Mouse (Mus musculus) erythroblast, embryonic 14.5 days (primary cell): Measurements from ENCODE around the gene Gdpd3. TPM values are rescaled to one million over a fixed set of nuclear protein-coding genes. Genes with fewer than 3 reads are reported as not detected.

Source experiments
- H3K27me3 ChIP-seq: 2 replicates; pipeline ENCODE4 v1.6.1; 2012; ENCODE audit warnings: inconsistent platforms; ENCODE audit not compliant: control insufficient read depth
- H3K36me3 ChIP-seq: 2 replicates; pipeline ENCODE4 v1.6.1; 2012; ENCODE audit warnings: mild to moderate bottlenecking, inconsistent platforms; ENCODE audit not compliant: control insufficient read depth
- H3K4me1 ChIP-seq: 2 replicates; pipeline ENCODE4 v1.6.1; 2012; ENCODE audit warnings: inconsistent platforms; ENCODE audit not compliant: control insufficient read depth
- H3K4me3 ChIP-seq: replicated peaks from 2 replicates; pipeline ENCODE3; 2012; ENCODE audit warnings: moderate library complexity, mild to moderate bottlenecking, inconsistent platforms
- H3K9me3 ChIP-seq: 2 replicates; pipeline ENCODE4 v1.6.1; 2012; ENCODE audit warnings: low read length, inconsistent platforms, mixed read lengths; ENCODE audit not compliant: control insufficient read depth
- GATA1 ChIP-seq: IDR thresholded peaks from 2 replicates; pipeline ENCODE4 v1.6.1; 2012; ENCODE audit warnings: low read length, inconsistent platforms, mixed read lengths
- TAL1 ChIP-seq: IDR thresholded peaks from 3 replicates; pipeline ENCODE4 v1.6.1; 2012; ENCODE audit warnings: low read length, inconsistent platforms, mixed read lengths
- polyA plus RNA-seq: library from polyadenylated mRNA; stranded (reverse); fragments of >175 nt; gene quantifications from 2 replicates; pipeline ENCODE4 v1.2.3, GENCODE M21; 2012

Gdpd3 gene
- polyA plus RNA-seq, 1 experiment = 0.36 TPM

DNA sequence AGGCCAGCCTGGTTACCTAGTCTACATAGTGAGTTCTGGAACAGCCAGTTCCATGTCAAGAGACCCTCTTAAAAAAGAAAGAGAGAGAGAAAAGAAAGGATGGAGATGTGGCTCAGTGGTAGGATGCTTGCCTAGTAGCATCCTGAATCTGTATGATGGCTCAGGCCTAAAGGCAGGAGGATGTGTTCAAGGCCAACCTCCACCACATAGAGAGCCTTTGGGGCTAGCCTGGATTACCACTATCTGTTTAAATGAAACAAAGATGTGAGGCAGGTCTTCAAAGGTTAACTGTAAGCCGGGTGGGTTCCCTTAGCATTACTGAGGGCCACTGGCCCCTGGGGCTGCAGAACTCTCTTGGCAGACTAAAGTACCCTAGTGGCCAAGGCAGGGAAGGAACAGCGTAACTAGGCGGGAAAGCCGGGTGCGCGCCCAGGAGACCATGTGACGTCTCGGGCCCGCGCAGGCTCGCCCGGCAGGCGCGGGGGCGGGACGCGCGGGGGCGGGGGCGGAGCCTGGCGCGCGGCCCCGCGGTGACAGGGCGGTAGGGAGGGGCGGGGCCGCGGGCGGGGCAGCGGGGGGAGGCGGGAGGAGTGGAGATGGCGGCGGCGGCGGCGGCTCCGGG lies 7.0 kb upstream of the Gdpd3 start, which contains the start of gene Mapk3:
Gene Mapk3, plus strand, starts transcription at position 552 of the 622 bp plus-strand sequence.
- H3K4me1 ChIP-seq = peaks cover 50% of the 10 kb centered on the region

DNA sequence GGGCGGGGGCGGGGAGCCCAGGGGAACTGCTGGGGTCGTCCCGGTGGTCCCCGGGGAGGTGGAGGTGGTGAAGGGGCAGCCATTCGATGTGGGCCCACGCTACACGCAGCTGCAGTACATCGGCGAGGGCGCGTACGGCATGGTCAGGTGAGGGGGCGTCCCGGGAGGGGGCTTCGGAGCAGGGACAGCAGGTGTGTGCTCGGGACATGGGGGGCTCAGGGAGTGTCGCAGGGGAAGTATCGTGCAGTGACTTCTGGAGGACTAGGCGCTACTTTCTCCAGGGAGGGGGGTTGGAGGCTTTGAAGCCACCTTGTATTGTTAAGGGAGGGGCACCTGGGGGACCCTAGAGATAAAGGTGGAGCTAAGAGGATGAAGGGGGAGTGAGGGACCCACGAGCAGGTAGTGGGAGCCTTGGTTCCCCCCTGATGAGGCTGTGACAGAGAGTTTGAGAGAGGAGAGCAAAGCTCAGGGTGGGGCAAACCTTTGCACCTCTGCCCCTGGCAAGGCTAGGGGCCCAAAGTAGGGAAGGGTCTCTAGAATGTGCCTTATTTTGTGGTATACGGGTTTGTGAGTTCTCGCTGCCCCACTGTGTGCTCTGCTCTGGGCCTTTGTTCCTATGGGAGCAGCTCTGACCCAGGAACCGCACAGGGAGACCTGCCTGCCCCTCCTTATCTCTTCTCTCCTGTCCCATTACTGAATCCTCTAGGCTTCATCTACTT lies 6.3 kb upstream of the Gdpd3 start:
- Histone ChIP-seq H3K27me3 (no peaks in the 10 kb centered on the region), H3K4me1 (peaks cover 55% of the 10 kb centered on the region)

More for the DNA sequence above, 7.0 kb upstream of the Gdpd3 start, which contains the start of gene Mapk3:
- peaks cover 33% of the 10 kb centered on the region for H3K36me3 ChIP-seq
- H3K9me3 ChIP-seq = no peaks in the 10 kb centered on the region
- peak within 1 kb of the TSS; percentile 84 for H3K4me3 ChIP-seq
- H3K27me3 ChIP-seq = no peaks in the 10 kb centered on the region
- no peak for TF ChIP-seq GATA1
- TF ChIP-seq TAL1 = no peak

DNA sequence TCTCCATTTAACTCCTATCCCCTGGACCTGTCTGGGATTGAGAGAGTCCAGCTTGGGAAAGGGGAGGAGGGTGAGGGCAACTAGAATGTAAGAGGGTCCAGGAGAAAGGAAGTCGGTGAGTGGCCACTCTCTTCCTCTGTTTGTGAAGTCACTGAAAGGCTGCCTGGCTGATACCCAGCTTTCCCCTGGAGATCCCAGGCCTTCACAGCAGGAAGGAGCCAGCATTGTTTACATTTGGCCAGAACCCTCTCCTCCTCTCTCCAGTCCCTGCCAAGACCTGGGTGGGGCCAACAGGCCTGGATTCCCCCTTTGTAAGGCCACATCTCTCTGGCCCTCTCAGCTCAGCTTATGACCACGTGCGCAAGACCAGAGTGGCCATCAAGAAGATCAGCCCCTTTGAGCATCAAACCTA lies 5.7 kb upstream of the Gdpd3 start:
- H3K4me3 ChIP-seq = peak overlapping the region; percentile 84
- TF ChIP-seq GATA1 = no peak
- no peak for TF ChIP-seq TAL1
- peaks cover 45% of the 10 kb centered on the region for H3K36me3 ChIP-seq
- H3K27me3 ChIP-seq = no peaks in the 10 kb centered on the region
- no peaks in the 10 kb centered on the region; the same call in 1 of the 2 replicates for H3K9me3 ChIP-seq
- peaks cover 56% of the 10 kb centered on the region for H3K4me1 ChIP-seq

More for the DNA sequence above, 6.3 kb upstream of the Gdpd3 start:
- TF ChIP-seq TAL1 (no peak), GATA1 (peak; percentile 37; the same call in 1 of the 2 replicates)
- peaks cover 40% of the 10 kb centered on the region for H3K36me3 ChIP-seq
- H3K9me3 ChIP-seq = no peaks in the 10 kb centered on the region
- H3K4me3 ChIP-seq = peak overlapping the region; percentile 84

DNA sequence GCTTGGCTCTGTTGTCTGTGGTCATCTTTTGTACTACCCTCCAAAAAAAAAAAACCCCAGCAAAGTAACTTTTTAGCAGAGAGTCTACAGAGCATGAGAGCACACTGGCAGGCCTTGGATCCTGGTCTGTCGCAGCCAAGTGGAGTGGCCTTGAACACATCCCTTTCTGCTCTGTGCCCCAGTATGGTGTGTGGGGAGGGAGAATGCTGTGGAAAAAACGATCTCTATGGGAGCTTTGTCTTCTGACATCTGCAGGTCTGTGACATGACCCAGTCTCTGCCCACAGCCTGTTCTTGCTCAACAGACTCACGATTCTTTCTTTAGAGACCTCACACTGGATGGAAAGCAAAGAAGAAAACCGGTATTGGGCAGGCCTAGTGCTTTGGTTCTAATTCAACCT lies 5.2 kb upstream of the Gdpd3 start:
- TF ChIP-seq TAL1 = no peak
- H3K9me3 ChIP-seq = no peaks in the 10 kb centered on the region; the same call in 1 of the 2 replicates
- peaks cover 62% of the 10 kb centered on the region for H3K4me1 ChIP-seq
- H3K36me3 ChIP-seq = peaks cover 51% of the 10 kb centered on the region
- H3K4me3 ChIP-seq = peak overlapping the region; percentile 84
- H3K27me3 ChIP-seq = no peaks in the 10 kb centered on the region

DNA sequence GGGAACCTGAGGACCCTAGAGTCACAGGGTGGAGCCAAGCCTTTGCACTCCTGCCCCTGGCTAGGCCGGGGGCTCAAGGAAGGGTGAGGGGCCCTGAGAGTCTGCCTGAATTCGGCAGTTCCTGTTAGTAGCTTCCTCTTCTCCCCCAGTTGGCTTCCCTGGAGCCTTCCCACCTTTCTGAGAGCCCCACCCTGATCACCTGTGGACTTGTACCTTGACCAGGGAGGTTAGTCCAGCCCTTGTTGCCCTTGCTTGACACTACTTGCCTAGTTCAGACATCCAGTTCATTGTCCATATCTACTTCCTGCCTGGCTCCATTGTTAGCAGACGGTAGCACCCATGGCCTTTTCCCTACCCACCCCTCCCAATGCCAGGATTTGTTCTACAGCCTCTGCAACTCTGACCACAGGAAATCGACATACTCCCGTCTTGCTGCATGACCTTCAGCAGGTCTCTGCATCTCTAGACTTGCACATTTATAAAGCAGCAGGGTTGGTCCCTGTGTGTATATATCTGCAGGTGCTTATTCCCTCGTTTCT lies 4.5 kb upstream of the Gdpd3 start:
- H3K9me3 ChIP-seq = no peaks in the 10 kb centered on the region; the same call in 1 of the 2 replicates
- TF ChIP-seq TAL1 (no peak), GATA1 (no peak)
- no peaks in the 10 kb centered on the region for H3K27me3 ChIP-seq
- H3K36me3 ChIP-seq = peaks cover 57% of the 10 kb centered on the region
- no peak overlapping the region for H3K4me3 ChIP-seq
- H3K4me1 ChIP-seq = peaks cover 68% of the 10 kb centered on the region

DNA sequence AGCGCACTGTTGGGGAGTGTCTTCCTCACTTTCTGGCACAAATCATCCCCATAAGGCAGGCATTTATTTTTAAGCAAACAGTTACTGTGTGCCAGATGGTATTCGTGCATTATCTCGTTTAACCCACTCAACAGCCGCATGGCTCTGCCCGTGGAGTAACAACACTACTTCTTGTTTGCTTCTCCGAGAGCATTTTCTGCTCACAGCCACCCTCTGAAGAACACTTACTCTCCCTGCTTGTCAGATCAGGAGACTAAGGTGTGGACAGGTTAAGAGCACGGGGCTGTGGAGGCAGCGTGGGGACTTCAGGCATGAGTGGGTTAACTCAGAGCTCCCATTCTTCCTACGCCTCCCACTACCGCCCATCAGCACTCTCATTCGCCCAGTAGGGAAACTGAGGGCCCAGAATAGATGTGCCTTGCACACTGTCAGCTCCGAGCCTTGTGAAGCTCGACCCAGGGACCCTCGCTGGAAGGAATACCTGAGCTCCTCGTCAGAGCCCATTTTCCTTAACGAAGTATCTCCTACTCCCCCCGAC lies 3.6 kb upstream of the Gdpd3 start:
- TF ChIP-seq GATA1 (no peak), TAL1 (no peak)
- Histone ChIP-seq H3K27me3 (no peaks in the 10 kb centered on the region), H3K4me1 (peaks cover 68% of the 10 kb centered on the region), H3K36me3 (peaks cover 67% of the 10 kb centered on the region), H3K9me3 (no peaks in the 10 kb centered on the region; the same call in 1 of the 2 replicates), H3K4me3 (no peak overlapping the region)

DNA sequence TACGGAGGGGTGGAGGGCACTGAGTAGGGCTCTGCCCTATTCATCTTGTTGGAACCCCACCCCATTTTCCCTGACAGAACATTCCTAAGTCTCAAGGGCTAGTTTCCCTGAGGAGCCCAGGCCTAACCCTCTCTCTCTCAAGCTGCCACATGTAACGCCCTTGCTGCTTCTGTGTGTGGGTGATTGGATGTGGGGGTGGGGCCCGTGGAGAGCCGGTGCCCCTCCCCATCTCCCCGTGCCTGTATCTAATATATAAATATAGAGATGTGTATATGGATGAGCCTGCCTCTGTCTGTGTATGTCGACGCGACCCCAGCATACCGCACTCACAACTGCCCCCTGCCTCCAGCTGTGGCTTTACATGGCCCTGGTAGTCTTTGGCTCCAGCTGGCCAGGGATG lies 594 bp upstream of the Gdpd3 start:
- H3K4me1 ChIP-seq = peaks cover 50% of the 10 kb centered on the region
- H3K4me3 ChIP-seq = no peak overlapping the region
- peaks cover 88% of the 10 kb centered on the region for H3K36me3 ChIP-seq
- TF ChIP-seq TAL1 = no peak
- TF ChIP-seq GATA1 = no peak
- H3K9me3 ChIP-seq = no peaks in the 10 kb centered on the region; the same call in 1 of the 2 replicates
- no peaks in the 10 kb centered on the region for H3K27me3 ChIP-seq

DNA sequence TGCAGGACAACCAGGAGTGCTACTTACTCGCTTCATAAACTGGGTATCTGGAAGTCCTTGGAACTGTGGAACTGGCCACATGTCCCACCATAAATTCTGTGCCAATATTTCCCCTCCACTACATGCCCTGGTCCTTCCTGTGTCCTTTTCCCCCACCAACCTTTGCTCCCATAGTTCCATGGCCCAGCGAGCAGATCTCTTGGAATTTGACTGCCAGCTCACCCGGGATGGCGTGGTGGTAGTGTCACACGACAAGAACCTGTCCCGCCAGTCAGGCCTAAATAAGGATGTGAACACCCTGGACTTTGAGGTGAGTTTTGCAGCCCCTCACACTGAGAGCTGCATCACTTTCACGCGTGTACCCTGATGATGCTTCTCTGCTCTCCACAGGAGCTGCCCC lies 867 bp downstream of the Gdpd3 start:
- H3K9me3 ChIP-seq = no peaks in the 10 kb centered on the region; the same call in 1 of the 2 replicates
- peaks cover 38% of the 10 kb centered on the region for H3K4me1 ChIP-seq
- H3K27me3 ChIP-seq = no peaks in the 10 kb centered on the region
- H3K4me3 ChIP-seq = no peak overlapping the region
- TF ChIP-seq TAL1 (no peak), GATA1 (no peak)
- H3K36me3 ChIP-seq = peaks cover 83% of the 10 kb centered on the region

DNA sequence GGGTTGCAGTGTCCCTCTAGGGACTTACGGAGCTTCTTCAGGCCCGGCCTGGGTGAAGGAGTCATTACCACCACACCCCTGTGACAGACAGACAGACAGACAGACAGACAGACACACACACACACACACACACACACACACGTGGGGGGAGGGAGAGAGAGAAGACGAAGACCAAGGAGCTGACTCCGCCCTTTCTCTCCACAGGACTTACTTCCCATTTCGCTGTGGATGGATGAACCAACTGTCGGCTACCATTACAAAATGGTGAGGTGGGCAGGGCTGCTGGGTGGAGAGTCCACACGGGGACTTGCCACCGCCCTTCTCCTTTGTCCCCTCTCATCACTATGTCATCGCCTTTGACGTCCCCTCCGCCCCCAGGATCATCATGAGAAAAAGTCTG lies 4.7 kb downstream of the Gdpd3 start:
- H3K9me3 ChIP-seq = no peaks in the 10 kb centered on the region

More for the DNA sequence above, 4.7 kb downstream of the Gdpd3 start:
- Histone ChIP-seq H3K36me3 (peaks cover 70% of the 10 kb centered on the region), H3K27me3 (no peaks in the 10 kb centered on the region), H3K4me1 (peaks cover 27% of the 10 kb centered on the region), H3K4me3 (no peak overlapping the region)
- TF ChIP-seq GATA1 (no peak), TAL1 (no peak)
